Mouse (Mus musculus): Measurements from ENCODE around the gene Efcab6.

GRCm38 (mm10) chr15:83925338-83925737, 139.8 kb downstream of the Efcab6 start:
- TF ChIP-seq CTCF (conservative IDR thresholded peaks at IDR 0.05 in 1 of 2, IDR thresholded peaks at IDR 0.05 in 1 of 2; ENCODE audit: low read depth in 2 of 2, low read length in 2 of 2) = no peak
- TF ChIP-seq RAD21 (IDR thresholded peaks at IDR 0.05; ENCODE audit: low read depth, low read length) = no peak
- no peak for TF ChIP-seq POLR2A (IDR thresholded peaks at IDR 0.05; ENCODE audit: low read depth, low read length)
- TF ChIP-seq USF1 (IDR thresholded peaks at IDR 0.05; ENCODE audit: low read depth, low read length) = no peak
- no peak for TF ChIP-seq EP300 (IDR thresholded peaks at IDR 0.05; ENCODE audit: low read length)
- no peak for TF ChIP-seq RCOR1 (conservative IDR thresholded peaks at IDR 0.05; ENCODE audit: low read depth, low read length)
- TF ChIP-seq ZC3H11A (IDR thresholded peaks at IDR 0.05; ENCODE audit: low read depth, low read length) = no peak
- no peak for TF ChIP-seq HCFC1 (IDR thresholded peaks at IDR 0.05; ENCODE audit: low read depth, low read length)
- TF ChIP-seq USF2 (conservative IDR thresholded peaks at IDR 0.05; ENCODE audit: low read depth, low read length) = no peak
- TF ChIP-seq TCF12 (IDR thresholded peaks at IDR 0.05; ENCODE audit: low read depth, low read length) = no peak
- no peak for TF ChIP-seq JUND (conservative IDR thresholded peaks at IDR 0.05; ENCODE audit: low read depth, low read length)
- no peak for TF ChIP-seq ZKSCAN1 (IDR thresholded peaks at IDR 0.05; ENCODE audit: borderline replicate concordance, low read depth, low read length)
